Mouse (Mus musculus) left cerebral cortex, postnatal 10 days (tissue): Measurements from ENCODE around the gene Csad. TPM values are rescaled to one million over a fixed set of nuclear protein-coding genes. Genes with fewer than 3 reads are reported as not detected.
"Not testable (repeated sequence)": the region's sequence is repeated elsewhere in the genome, so short reads cannot be mapped to it uniquely, and the experiment has no call there.

Source experiments
- DNase-seq, 2 experiments: peaks; one replicate each; pipeline ENCODE4 v3.0.0; 2021 to 2022; ENCODE audit warnings: low spot score in 2 of 2, mixed read lengths in 1 of 2; ENCODE audit errors: extremely low spot score in 1 of 2
- intact Hi-C: fragments of 180-260 bp; cut with DNase I; formaldehyde crosslinking; loops from one replicate; pipeline ENCODE4 v1.15.1; 2025
- total RNA-seq, 2 experiments: library from RNA; stranded (reverse); gene quantifications; 2 replicates each; pipeline ENCODE4 v1.2.3; 2021

Csad gene
- total RNA-seq, 2 experiments from 2014 or later = 25.8 to 27.5 TPM

GRCm38 (mm10) chr15:102239260-102239590 is 34.7 kb upstream of the Csad start:
- intact Hi-C loops = loop anchor here (5.0 kb wide), 1 partner anchor 33 kb away; the partner anchor contains the start of gene Gm9918
- peak in 1 of 2 experiments; percentile 89 for DNase-seq

- DNase-seq = no peak
- intact Hi-C loops = loop anchor here (5.0 kb wide), 1 partner anchor 34 kb away; the partner anchor contains the start of gene Gm9918
Observed at GRCm38 (mm10) chr15:102238543-102239259, 34.2 kb upstream of the Csad start.

GRCm38 (mm10) chr15:102235371-102236027 is 31.0 kb upstream of the Csad start:
- intact Hi-C loops = loop anchor here (5.0 kb wide), 1 partner anchor 37 kb away; the partner anchor contains the start of gene Gm9918
- DNase-seq = peak in 1 of 2 experiments; percentile 53

- intact Hi-C loops = no loop called here
- no peak for DNase-seq
Observed at GRCm38 (mm10) chr15:102233896-102234295, 29.4 kb upstream of the Csad start.

GRCm38 (mm10) chr15:102232764-102233163 is 28.2 kb upstream of the Csad start:
- intact Hi-C loops = no loop called here
- DNase-seq = no peak

DNA sequence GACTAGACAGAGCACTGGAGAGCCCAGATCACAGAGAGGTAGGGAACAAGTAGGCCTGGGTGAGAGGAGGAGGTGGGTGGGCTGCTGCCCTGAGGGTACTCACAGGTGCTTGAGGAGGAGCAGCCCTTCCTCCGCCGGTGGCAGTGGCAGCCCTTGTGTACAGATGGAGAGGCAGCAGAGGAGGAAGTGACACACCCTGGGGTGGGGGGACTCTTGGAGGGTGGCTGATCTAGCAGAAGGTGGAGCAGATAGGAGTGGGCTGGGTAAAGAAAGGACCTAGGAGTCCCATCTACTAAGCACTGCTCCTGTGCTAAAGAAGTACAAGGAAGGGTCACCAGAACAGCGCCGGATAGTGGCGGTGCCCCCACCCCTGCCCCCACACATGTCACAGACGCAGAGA is 27.2 kb upstream of the Csad start, which contains the start of gene Itgb7:
Gene Itgb7, minus strand, starts transcription at position 197 of the 400 bp plus-strand sequence.
- intact Hi-C loops = no loop called here
- no peak for DNase-seq

- DNase-seq = no peak
- intact Hi-C loops = no loop called here
Observed at GRCm38 (mm10) chr15:102230408-102231321, 26.1 kb upstream of the Csad start.

GRCm38 (mm10) chr15:102225619-102226018 is 21.1 kb upstream of the Csad start:
- intact Hi-C loops = loop anchor here (2.0 to 10.0 kb wide), 2 partner anchors 47 to 111 kb away; no protein-coding TSS in a partner anchor

DNA sequence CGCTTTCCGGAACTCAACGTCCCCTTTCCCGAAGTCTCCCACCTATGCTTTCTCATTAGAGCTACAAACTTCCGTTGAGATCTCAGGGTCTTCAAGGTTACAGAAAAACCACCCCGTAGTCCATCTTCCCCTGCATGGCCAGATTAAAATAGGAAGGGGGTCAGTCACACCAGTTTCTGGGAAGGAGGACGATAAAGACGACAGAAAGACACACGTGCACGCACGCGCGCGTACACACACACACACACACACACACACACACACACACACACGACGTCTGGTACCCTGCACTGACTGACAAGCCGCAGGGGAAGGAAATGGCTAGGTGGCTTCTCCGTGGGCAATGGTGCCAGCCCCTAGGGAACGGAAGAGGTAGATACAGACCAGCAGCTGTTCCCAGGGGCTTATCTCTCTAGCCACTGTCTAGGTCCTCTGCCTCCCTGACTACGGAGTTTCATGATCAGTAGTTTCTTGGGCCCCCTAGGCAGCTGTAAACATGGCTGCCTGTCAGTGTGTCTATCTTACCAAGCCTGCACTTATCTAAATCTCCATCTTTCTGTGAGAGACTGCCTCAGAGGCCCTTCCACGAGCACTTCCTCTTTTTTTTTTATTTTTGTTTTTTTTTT is 20.6 kb upstream of the Csad start:
- no peak for DNase-seq
- intact Hi-C loops = loop anchor here (2.0 to 10.0 kb wide), 2 partner anchors 46 to 110 kb away; no protein-coding TSS in a partner anchor

More at GRCm38 (mm10) chr15:102225619-102226018, 21.1 kb upstream of the Csad start:
- not testable (repeated sequence) for DNase-seq

DNA sequence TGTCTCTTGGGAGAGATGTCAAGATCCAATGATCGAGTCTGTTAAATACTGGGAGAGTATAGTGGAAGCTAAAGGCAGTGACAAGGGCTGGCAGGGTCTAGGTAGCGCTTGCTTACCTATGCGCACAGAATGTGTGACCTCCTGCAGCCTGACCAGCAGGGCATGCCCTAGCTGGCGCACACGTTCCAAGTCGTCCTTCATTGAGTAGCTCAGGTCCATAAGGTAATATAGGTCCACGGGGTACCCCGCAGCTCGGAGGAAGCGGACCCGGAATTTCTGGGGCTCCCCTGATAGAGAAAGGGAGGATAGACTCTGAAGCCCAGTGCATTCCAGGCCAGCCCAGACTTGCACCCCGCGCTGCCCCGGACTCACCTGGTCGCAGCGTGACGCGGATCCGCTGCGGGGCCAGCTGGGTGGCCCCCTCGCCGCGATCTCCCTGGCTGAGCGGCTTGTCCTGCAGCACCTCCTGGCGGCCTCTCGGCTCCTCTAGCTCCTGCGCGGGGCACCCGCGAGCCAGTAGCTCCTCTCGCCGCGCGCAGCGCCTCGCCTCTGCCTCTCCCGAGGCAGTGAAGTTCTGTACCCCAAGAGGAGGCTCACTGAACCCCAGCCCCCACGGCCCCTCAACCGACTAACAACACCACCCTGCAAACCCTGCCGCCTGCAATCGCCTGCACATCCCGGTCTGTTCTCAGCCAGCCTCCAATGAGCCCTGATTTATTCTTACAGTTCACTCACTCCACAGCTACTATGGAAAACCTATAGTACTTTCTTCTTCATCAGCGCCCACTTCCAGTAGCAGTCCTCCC is 19.9 kb upstream of the Csad start:
- DNase-seq = peak in 1 of 2 experiments; percentile 88

DNA sequence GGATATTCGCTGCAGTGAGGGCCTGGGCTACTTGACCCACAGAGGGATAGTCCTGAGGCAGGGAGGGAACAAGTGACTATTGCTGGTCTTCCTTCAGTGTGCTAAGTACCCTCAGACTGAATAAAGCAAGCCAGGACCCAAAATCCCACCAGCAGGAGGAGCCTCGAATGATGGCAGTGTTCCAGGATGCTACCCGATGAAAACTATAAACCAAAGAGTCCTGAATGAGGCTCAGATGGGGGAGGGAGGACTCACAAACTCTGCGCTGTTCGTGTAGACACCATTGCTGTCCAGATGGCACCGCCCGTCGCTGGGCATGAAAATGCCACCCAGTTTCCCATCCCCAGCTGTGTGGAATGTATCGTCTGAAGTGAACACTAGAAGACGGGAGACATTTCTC is 17.9 kb upstream of the Csad start:
- peak in 1 of 2 experiments; percentile 59 for DNase-seq
- intact Hi-C loops = loop anchor here (10.0 kb wide), 1 partner anchor 108 kb away; no protein-coding TSS in a partner anchor

More for the DNA sequence above, 19.9 kb upstream of the Csad start:
- intact Hi-C loops = loop anchor here (2.0 to 10.0 kb wide), 2 partner anchors 46 to 110 kb away; no protein-coding TSS in a partner anchor

GRCm38 (mm10) chr15:102217325-102217724 is 12.8 kb upstream of the Csad start:
- intact Hi-C loops = no loop called here
- no peak for DNase-seq

DNA sequence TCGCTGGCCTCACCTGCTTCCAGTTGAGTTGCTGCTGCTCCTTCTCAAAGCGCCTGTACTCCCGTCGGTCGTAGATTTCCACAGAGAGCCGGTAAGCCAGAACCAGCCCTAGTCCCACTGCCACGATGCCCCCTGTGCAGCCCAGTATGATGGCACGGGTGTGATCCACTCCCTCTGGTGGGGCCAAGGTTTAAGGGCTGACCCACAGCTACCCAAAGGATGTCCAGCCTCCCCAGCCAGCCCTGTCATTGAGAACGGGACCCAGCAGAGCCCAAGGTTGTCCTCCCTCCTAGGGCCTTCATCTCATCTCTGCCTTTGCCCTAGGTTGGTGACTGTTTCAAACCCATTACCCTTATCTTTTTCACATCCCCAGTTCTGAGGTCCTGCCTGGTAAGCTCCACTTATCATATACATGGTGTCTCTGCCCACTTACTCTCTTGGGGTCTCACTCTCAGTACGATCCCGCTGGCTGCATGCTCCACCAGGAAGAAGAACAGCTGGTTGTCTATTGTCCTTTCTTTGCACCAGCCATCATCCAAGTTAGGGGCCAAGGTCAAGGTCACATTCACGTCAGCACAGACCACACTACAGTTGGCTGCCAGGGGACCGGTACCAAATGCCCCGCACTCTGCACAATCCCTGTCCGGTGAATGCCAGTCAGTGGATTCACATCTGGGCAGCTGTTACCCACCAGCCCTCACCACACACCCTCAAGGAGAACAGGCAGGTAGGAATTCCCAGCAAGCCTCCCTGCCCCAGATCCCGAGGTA is 12.1 kb upstream of the Csad start:
- intact Hi-C loops = no loop called here
- no peak for DNase-seq

DNA sequence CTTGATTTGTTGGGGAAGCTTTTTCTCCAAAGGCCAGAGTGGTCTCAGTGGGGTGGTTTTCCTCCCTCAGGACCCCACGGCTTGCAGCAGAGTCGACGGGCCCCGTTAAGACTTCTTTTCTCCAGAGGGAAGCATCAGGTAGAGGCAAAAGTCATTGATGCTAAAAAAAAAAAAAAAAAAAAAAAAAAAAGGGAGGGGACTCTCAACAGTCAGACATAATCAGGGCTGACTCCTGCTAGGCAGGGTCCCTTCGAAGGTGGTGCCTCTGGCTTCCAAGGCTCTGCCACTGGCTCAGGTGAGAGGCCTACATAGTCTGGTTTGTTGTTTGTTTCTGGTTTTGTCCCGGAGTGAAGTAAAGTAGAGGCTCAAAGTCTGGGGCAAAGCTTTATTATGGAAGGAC is 11.1 kb upstream of the Csad start:
- no peak for DNase-seq
- intact Hi-C loops = no loop called here

DNA sequence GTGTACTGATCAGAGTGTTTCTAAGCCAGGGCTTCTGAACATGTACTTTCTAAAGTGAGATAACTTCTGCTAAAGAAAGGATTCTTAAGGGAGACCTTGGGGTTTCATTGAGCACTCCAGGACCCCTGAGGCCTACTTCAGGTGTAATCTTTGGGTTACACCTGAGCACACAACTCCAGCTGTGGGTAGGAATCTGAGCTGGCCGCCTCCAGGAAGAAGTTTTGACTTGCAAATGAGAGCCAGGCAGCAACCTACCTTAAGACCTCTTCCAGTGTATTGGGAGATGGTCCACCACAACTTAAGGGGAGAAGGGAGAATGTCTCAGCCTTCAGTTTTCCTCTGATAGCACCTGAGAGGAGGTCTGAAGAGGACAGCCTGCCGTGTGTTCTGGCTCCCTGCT is 9.6 kb upstream of the Csad start:
- intact Hi-C loops = no loop called here

GRCm38 (mm10) chr15:102211895-102212294 is 7.4 kb upstream of the Csad start:
- intact Hi-C loops = no loop called here
- no peak for DNase-seq

More for the DNA sequence above, 9.6 kb upstream of the Csad start:
- no peak for DNase-seq

DNA sequence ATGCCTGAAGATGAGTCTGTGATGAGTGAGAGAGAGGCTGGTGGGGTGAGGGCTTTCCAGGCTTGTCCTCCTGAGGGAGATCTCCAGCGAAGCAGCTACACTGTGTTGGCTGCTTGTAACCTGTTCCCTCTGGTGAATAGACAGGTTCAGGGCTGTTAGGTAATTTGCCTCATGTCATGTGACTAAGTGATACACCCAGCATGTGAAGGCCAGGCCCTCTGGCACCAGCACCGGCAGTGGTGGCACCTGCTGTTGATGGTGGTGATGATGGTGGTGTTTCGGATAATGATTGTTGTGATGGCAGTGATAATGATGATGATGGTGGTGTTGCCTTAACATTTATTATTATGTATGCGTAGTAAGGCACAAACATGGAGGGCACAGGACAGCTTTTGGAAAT is 6.3 kb upstream of the Csad start:
- DNase-seq = no peak
- intact Hi-C loops = no loop called here
